Mouse (Mus musculus) forebrain, embryonic 14.5 days (tissue): ENCODE measurements around the gene Sf3b3. TPM values are rescaled to one million over a fixed set of nuclear protein-coding genes. Genes with fewer than 3 reads are reported as not detected.
A peak's percentile ranks its signal among the peaks of the same experiment; 100 is the strongest.

Experiments
- ATAC-seq: fragments of 200-750 bp; cut with Nextera tagmentation; 2 replicates; pipeline ENCODE4 v1.8.0; 2017; ENCODE audit warnings: mild to moderate bottlenecking, moderate library complexity
- DNase-seq: peaks from one replicate; pipeline ENCODE4 v3.0.0-alpha.2; 2015; ENCODE audit warnings: low spot score
- H3K27ac ChIP-seq: fragments of 300-500 bp; sonication (generic); 2 replicates; pipeline ENCODE4 v1.5.1; 2014; ENCODE audit warnings: low read depth, mild to moderate bottlenecking, control low read depth, low read length, moderate library complexity
- H3K27me3 ChIP-seq: fragments of 300-500 bp; sonication (generic); replicated peaks from 2 replicates; pipeline ENCODE4 v1.6.1; 2014; ENCODE audit warnings: low read length, control low read depth, mixed read lengths; ENCODE audit not compliant: control insufficient read depth, insufficient read depth
- H3K36me3 ChIP-seq: fragments of 300-500 bp; sonication (generic); 2 replicates; pipeline ENCODE4 v1.6.1; 2014; ENCODE audit warnings: low read length, control low read depth; ENCODE audit not compliant: control insufficient read depth, insufficient read depth
- H3K4me1 ChIP-seq: fragments of 300-500 bp; sonication (generic); 2 replicates; pipeline ENCODE4 v1.6.1; 2014; ENCODE audit warnings: antibody characterized with exemption, low read length, control low read depth; ENCODE audit not compliant: control insufficient read depth, insufficient read depth
- H3K4me2 ChIP-seq: fragments of 300-500 bp; sonication (generic); 2 replicates; pipeline ENCODE4 v1.6.1; 2014; ENCODE audit warnings: mild to moderate bottlenecking, control low read depth, low read length
- H3K4me3 ChIP-seq: fragments of 300-500 bp; sonication (generic); 2 replicates; pipeline ENCODE4 v1.5.1; 2014; ENCODE audit warnings: low read depth, low read length, control low read depth
- H3K9ac ChIP-seq: fragments of 300-500 bp; sonication (generic); 2 replicates; pipeline ENCODE4 v1.6.1; 2014; ENCODE audit warnings: mild to moderate bottlenecking, low read length, control low read depth, moderate library complexity
- H3K9me3 ChIP-seq: fragments of 300-500 bp; sonication (generic); replicated peaks from 2 replicates; pipeline ENCODE4 v1.6.1; 2016; ENCODE audit warnings: low read length, control low read depth, mixed read lengths; ENCODE audit not compliant: control insufficient read depth
- WGBS: fragments of 180-500 bp; shearing (Covaris S2); extraction: QIAGEN DNeasy Blood & Tissue Kit; methylation state at CpG from one replicate; pipeline ENCODE4 v1.1.7; 2014; 5-methylcytosine and 5-hydroxymethylcytosine counted together
- polyA plus RNA-seq: library from polyadenylated mRNA; unstranded; fragments of >200 nt; fragmentation: Nextera tagmentation; extraction: Ambion mirVana; gene quantifications from 2 replicates; pipeline ENCODE4 v1.2.1, GENCODE M21; 2014

Sf3b3 gene
- polyA plus RNA-seq, 1 experiment from 2014 or later: 98.5 TPM

DNA sequence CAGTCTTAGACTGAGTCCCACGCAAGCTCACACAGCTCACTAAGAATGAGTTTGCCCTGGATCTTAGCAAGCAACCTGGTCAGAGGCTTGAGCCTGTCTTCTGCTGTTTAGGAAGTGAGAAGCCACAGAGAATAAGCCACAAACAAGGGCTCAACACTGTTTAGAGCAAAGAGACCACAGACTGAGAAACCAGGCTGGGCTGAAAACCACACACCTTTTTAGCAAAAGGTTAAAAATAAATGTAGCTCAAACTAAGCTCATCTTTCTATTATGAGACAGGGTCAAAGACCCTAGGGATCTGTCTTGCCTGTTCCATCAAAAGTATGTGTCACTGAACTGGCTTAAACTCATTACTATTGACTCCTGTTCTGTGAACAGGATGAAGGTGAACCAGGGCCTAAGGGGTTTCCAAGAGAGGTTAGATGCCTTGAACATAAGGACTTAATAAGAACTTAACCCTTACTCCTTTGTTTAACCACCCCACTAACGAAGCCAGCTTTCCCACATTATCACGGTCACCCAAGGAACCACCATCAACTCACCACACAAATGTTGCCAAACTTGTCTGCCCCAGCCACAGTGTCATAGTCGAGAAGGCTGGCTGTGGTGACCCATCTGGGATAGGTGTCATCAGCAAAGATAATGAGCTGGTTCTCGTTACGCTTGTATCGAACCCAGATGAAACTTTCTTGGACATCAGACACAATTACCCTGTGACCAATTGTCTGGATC is 33.3 kb downstream of the Sf3b3 start:
- Histone ChIP-seq H3K4me3 (no peak overlapping the region), H3K27ac (no peak overlapping the region), H3K9ac (no peak overlapping the region), H3K4me1 (no peaks in the 10 kb centered on the region), H3K36me3 (peaks cover 100% of the 10 kb centered on the region), H3K4me2 (no peak overlapping the region), H3K9me3 (no peaks in the 10 kb centered on the region), H3K27me3 (no peaks in the 10 kb centered on the region)
- 85% methylated on average over 7 of the region's 7 CpGs for WGBS
- ATAC-seq (no peak), DNase-seq (no peak)

GRCm38 (mm10) chr8:110812349-110813080 is 34.1 kb downstream of the Sf3b3 start:
- Histone ChIP-seq H3K27ac (no peak overlapping the region), H3K9me3 (no peaks in the 10 kb centered on the region), H3K4me2 (no peak overlapping the region), H3K27me3 (no peaks in the 10 kb centered on the region), H3K4me3 (no peak overlapping the region), H3K9ac (no peak overlapping the region), H3K36me3 (peaks cover 95% of the 10 kb centered on the region), H3K4me1 (no peaks in the 10 kb centered on the region)
- DNase-seq (no peak), ATAC-seq (no peak)
- WGBS: 96% methylated on average over 7 of the region's 7 CpGs

DNA sequence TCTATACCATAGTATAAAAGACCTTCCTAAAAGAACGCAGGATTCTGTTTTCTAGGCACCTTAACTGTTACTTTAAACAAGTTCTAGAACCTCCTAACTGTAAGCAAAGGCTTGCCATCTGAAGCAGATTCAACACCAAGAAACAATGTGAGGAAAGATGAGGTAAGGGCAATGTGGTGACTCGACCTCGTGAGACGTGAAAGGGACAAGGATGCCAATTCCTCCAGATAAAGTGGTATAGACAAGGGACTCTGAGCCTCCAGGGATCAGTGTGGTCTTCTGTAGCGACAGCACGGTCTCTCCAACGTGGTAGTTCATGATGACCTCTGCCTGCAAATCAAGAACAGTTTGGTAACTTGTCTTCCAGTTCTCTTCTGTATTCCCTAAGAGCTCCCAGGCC is 34.8 kb downstream of the Sf3b3 start:
- WGBS: 94% methylated on average over 7 of the region's 7 CpGs
- DNase-seq (no peak), ATAC-seq (no peak)
- Histone ChIP-seq H3K27ac (no peak overlapping the region), H3K9me3 (no peaks in the 10 kb centered on the region), H3K4me3 (no peak overlapping the region), H3K4me2 (no peak overlapping the region), H3K4me1 (no peaks in the 10 kb centered on the region), H3K36me3 (peaks cover 88% of the 10 kb centered on the region), H3K27me3 (no peaks in the 10 kb centered on the region), H3K9ac (no peak overlapping the region)

DNA sequence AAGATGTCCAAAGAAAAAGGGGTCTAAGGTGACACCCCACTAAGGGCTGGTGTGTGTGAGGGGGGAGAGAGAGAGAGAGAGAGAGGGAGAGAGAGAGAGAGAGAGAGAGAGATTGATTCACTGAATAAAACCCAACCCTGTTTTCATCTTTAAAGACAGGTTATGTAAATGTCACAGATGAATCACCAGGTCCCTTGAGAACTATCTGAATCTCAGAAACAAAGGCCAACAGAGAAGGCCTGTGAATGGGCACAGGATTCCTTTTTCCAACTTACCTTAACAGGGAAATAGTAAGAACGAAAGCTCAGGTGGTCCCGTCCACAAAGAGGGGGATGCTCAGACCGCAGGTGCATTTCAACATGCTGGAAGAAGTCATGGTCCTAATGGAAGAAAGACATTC is 35.5 kb downstream of the Sf3b3 start:
- no peak overlapping the region for H3K4me3 ChIP-seq
- H3K27ac ChIP-seq: no peak overlapping the region
- peaks cover 81% of the 10 kb centered on the region for H3K36me3 ChIP-seq
- no peaks in the 10 kb centered on the region for H3K9me3 ChIP-seq
- DNase-seq (no peak), ATAC-seq (no peak)
- H3K4me1 ChIP-seq: no peaks in the 10 kb centered on the region
- 97% methylated on average over 3 of the region's 3 CpGs for WGBS
- no peak overlapping the region for H3K4me2 ChIP-seq
- no peaks in the 10 kb centered on the region for H3K27me3 ChIP-seq
- no peak overlapping the region for H3K9ac ChIP-seq

GRCm38 (mm10) chr8:110810481-110811065 is 36.0 kb downstream of the Sf3b3 start:
- WGBS: 89% methylated on average over 7 of the region's 7 CpGs
- no peak overlapping the region for H3K4me2 ChIP-seq
- no peak overlapping the region for H3K9ac ChIP-seq
- H3K9me3 ChIP-seq: no peaks in the 10 kb centered on the region
- H3K4me3 ChIP-seq: no peak overlapping the region
- no peak for ATAC-seq
- no peaks in the 10 kb centered on the region for H3K27me3 ChIP-seq
- no peak for DNase-seq
- peaks cover 75% of the 10 kb centered on the region for H3K36me3 ChIP-seq
- H3K4me1 ChIP-seq: no peaks in the 10 kb centered on the region
- 0 out of 2 replicates have a peak overlapping the region, but pooled peaks have one; percentile 5 for H3K27ac ChIP-seq

DNA sequence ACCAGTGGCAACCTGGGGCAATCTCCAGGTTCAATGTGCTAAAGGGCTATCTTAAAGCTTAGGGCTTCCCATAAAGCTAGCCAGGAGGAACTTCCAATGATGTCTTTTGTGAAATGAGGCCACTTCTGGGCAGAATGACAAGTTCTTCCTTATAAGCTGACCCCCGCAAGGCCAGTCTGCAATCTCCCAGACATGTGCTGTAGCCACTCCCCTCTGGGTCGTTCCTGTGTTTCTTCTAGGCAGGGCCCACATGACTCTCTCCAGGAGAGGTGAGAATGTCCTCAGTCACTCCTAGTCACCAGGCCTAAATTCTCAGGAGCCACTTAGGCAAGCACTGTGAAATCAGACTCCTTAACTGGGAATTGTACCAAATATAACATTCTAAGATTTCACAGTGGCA is 36.8 kb downstream of the Sf3b3 start:
- ATAC-seq: no peak
- WGBS: 56% methylated on average over 2 of the region's 2 CpGs
- Histone ChIP-seq H3K27ac (no peak overlapping the region), H3K9me3 (no peaks in the 10 kb centered on the region), H3K27me3 (no peaks in the 10 kb centered on the region), H3K36me3 (peaks cover 68% of the 10 kb centered on the region), H3K4me2 (no peak overlapping the region), H3K4me3 (no peak overlapping the region), H3K4me1 (no peaks in the 10 kb centered on the region), H3K9ac (no peak overlapping the region)
- no peak for DNase-seq

DNA sequence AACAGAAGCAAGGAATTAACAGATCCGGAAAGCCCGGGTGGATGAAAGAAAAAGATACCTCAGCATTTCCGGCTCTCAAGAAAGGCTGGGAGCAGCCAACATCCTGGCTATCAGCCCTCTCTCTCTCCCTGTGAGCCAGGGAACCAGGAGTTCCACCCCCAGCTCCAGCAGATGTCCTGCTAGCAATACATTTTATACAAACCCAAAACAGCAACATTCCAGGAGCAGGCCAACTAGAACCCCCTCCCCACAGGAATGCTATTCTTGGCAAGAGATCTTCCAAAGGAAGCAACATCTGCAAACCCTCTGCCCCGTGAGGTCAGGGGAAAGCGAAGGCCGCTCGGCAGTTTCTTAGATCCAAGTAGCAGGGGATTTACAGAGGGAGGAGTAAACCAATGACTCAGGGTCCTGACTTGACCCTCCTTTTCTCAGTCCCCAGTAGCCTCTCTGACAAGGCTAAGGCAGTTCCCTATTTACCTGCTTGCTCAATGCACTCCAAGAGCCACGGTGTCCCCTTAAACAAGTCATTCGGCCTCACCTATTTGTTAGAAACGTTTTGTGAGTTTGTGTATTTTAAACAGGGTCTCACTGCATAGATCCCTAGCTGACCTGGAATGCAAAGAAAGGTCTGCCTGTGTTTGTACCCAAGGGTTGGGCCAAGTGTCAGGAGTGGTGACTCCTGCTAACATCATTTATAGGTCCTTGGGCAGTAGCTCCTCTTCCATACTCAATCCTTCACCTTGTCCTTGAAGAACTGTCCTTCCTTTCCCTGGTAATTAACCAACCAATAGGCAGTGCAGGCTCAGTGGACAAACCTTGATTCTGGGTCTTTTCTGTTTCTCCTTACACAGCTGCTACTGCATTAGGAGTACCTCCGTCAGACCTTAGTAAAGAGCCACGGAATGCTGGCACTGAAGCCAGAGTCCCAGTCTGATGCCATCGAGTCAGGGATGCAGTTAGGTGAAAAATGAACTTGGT is 37.8 kb downstream of the Sf3b3 start:
- 67% methylated on average over 13 of the region's 13 CpGs for WGBS
- H3K27ac ChIP-seq: no peak overlapping the region
- H3K27me3 ChIP-seq: no peaks in the 10 kb centered on the region
- peaks cover 57% of the 10 kb centered on the region for H3K36me3 ChIP-seq
- no peaks in the 10 kb centered on the region for H3K9me3 ChIP-seq
- no peaks in the 10 kb centered on the region for H3K4me1 ChIP-seq
- no peak overlapping the region for H3K9ac ChIP-seq
- ATAC-seq (no peak), DNase-seq (peak; percentile 29)
- no peak overlapping the region for H3K4me3 ChIP-seq
- no peak overlapping the region for H3K4me2 ChIP-seq

DNA sequence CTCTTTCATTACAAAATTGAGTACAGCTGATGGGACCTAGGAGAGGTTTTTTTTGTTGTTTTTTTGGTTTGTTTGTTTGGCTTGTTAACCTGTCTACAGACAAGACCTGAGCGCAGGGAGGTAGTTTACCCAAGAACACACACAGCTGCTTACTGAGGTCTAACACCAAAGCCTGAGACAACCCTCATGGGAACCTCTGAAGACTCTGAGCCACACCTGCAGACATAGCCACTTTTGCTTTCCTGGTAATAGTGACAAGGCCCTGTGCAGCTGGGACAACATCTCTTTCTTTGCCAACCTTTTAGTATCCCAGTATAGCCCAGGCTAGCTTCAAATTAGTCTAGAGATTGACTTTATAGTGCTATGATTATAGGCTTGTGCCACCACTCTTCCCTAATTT is 40.4 kb downstream of the Sf3b3 start:
- Histone ChIP-seq H3K4me1 (no peaks in the 10 kb centered on the region), H3K4me2 (no peak overlapping the region), H3K9ac (no peak overlapping the region), H3K27me3 (no peaks in the 10 kb centered on the region), H3K27ac (no peak overlapping the region), H3K36me3 (peaks cover 31% of the 10 kb centered on the region), H3K4me3 (no peak overlapping the region), H3K9me3 (no peaks in the 10 kb centered on the region)
- ATAC-seq (no peak), DNase-seq (no peak)
- 84% methylated on average over 1 of the region's 1 CpGs for WGBS
